Comparison of ENCODE assay signal across 8 mouse cellular contexts in genomic region chr5:137533117-137533827, GRCm38 (mm10). TPM values are rescaled to one million over a fixed set of nuclear protein-coding genes. Genes with fewer than 3 reads are reported as not detected.
DNase-seq lines count a peak whose midpoint lies in the region; ATAC-seq and TF ChIP-seq lines count a peak whose summit lies in the region.

Epo (minus strand) TSS chr5:137533242.
Gnb2 (minus strand) TSS chr5:137533510.

- H3K4me2 ChIP-seq in embryonic facial prominence, embryonic 15.5 days (replicated peaks), result peak within 1 kb of the TSS; percentile 83
- H3K4me2 ChIP-seq in limb, embryonic 14.5 days (replicated peaks; ENCODE audit: low read depth, low read length, severe bottlenecking), result peak within 1 kb of the TSS; percentile 93
- H3K4me2 ChIP-seq in midbrain, postnatal 0 days (ENCODE audit: low read depth, low read length, poor library complexity, severe bottlenecking), result peak within 1 kb of the TSS; percentile 91

- peak; percentile 99 for DNase-seq in 416B (ENCODE audit: low read depth)
- DNase-seq in heart, adult 8-10 months (ENCODE audit: low spot score), result peak; percentile 99
- DNase-seq in kidney, adult 9 months, result peak; percentile 99
- DNase-seq in limb, embryonic 14.5 days (ENCODE audit: low spot score), result peak; percentile 98
- DNase-seq in midbrain, postnatal 0 days (ENCODE audit: low spot score), result peak; percentile 99
- peak; percentile 96 to 97 for DNase-seq in spleen, postnatal 14 days (ENCODE audit: low spot score in 2 of 2)

- peak within 1 kb of the TSS; percentile 82 for H3K9ac ChIP-seq in embryonic facial prominence, embryonic 15.5 days
- H3K9ac ChIP-seq in limb, embryonic 14.5 days (ENCODE audit: low read depth, low read length, severe bottlenecking), result peak within 1 kb of the TSS; percentile 84
- peak within 1 kb of the TSS; percentile 95 for H3K9ac ChIP-seq in midbrain, postnatal 0 days (replicated peaks; ENCODE audit: low read length, poor library complexity, severe bottlenecking)

- ATAC-seq in embryonic facial prominence, embryonic 15.5 days (ENCODE audit: insufficient number of reproducible peaks, low FRiP score, low TSS enrichment, low read depth), result peak; percentile 79
- peak; percentile 82 for ATAC-seq in limb, embryonic 14.5 days (ENCODE audit: low FRiP score, low read depth)
- peak; percentile 76 for ATAC-seq in midbrain, postnatal 0 days (ENCODE audit: low FRiP score)

- H3K9me3 ChIP-seq in embryonic facial prominence, embryonic 15.5 days (replicated peaks), result no peaks in the 10 kb centered on the region
- no peaks in the 10 kb centered on the region for H3K9me3 ChIP-seq in limb, embryonic 14.5 days (ENCODE audit: control insufficient read depth, low read length)
- H3K9me3 ChIP-seq in midbrain, postnatal 0 days (ENCODE audit: low read length), result no peaks in the 10 kb centered on the region

- peaks cover 19% of the 10 kb centered on the region for H3K36me3 ChIP-seq in embryonic facial prominence, embryonic 15.5 days
- peaks cover 20% of the 10 kb centered on the region for H3K36me3 ChIP-seq in limb, embryonic 14.5 days (ENCODE audit: control insufficient read depth, insufficient read depth, low read length)
- H3K36me3 ChIP-seq in midbrain, postnatal 0 days (ENCODE audit: insufficient read depth, low read length), result peaks cover 15% of the 10 kb centered on the region

- under 1% methylated on average over 40 of the region's 40 CpGs for WGBS in bone marrow, adult 2 months
- WGBS in embryonic facial prominence, embryonic 15.5 days, result under 1% methylated on average over 40 of the region's 40 CpGs
- WGBS in limb, embryonic 14.5 days, result under 1% methylated on average over 33 of the region's 40 CpGs
- WGBS in midbrain, postnatal 0 days, result under 1% methylated on average over 40 of the region's 40 CpGs

- peak; percentile 96 for TF ChIP-seq POLR2A in bone marrow, adult 2 months (IDR thresholded peaks at IDR 0.05; ENCODE audit: borderline replicate concordance, control insufficient read depth, low read depth, low read length)
- 0 out of 2 replicates have a peak, but pooled peaks have one; percentile 40 for TF ChIP-seq POLR2A in limb, embryonic 14.5 days (IDR thresholded peaks at IDR 0.05; ENCODE audit: borderline replicate concordance, extremely low read depth, insufficient read depth, insufficient read length)

- TF ChIP-seq CTCF in bone marrow, adult 2 months (IDR thresholded peaks at IDR 0.05; ENCODE audit: control insufficient read depth, insufficient read depth, low read length), result no peak
- no peak for TF ChIP-seq CTCF in midbrain, postnatal 0 days (IDR thresholded peaks at IDR 0.05)

- no peaks in the 10 kb centered on the region for H3K27me3 ChIP-seq in embryonic facial prominence, embryonic 15.5 days
- no peaks in the 10 kb centered on the region for H3K27me3 ChIP-seq in limb, embryonic 14.5 days (ENCODE audit: control insufficient read depth, insufficient read depth, low read length)
- H3K27me3 ChIP-seq in midbrain, postnatal 0 days (ENCODE audit: insufficient read depth, low read length), result no peaks in the 10 kb centered on the region

- no peaks in the 10 kb centered on the region; the same call in 1 of the 2 replicates for H3K4me1 ChIP-seq in bone marrow, adult 2 months (ENCODE audit: control insufficient read depth, insufficient read depth, low read length)
- peaks cover 25% of the 10 kb centered on the region for H3K4me1 ChIP-seq in embryonic facial prominence, embryonic 15.5 days
- peaks cover 7% of the 10 kb centered on the region; the same call in 1 of the 2 replicates for H3K4me1 ChIP-seq in limb, embryonic 14.5 days (ENCODE audit: control insufficient read depth, insufficient read depth, low read length)
- H3K4me1 ChIP-seq in midbrain, postnatal 0 days (ENCODE audit: insufficient read depth, low read length), result no peaks in the 10 kb centered on the region; the same call in 1 of the 2 replicates

- H3K27ac ChIP-seq in bone marrow, adult 2 months (ENCODE audit: control insufficient read depth, insufficient read depth, low read depth, low read length, poor library complexity), result peak within 1 kb of the TSS; percentile 98
- peak within 1 kb of the TSS; percentile 94 for H3K27ac ChIP-seq in embryonic facial prominence, embryonic 15.5 days (replicated peaks)
- H3K27ac ChIP-seq in limb, embryonic 14.5 days (replicated peaks; ENCODE audit: low read depth, low read length), result peak within 1 kb of the TSS; percentile 89
- H3K27ac ChIP-seq in midbrain, postnatal 0 days (ENCODE audit: low read depth, low read length), result peak within 1 kb of the TSS; percentile 98

- peak within 1 kb of the TSS; percentile 75 for H3K4me3 ChIP-seq in bone marrow, adult 2 months (replicated peaks; ENCODE audit: control insufficient read depth, low read depth, low read length)
- peak within 1 kb of the TSS; percentile 75 for H3K4me3 ChIP-seq in embryonic facial prominence, embryonic 15.5 days (replicated peaks)
- peak within 1 kb of the TSS; percentile 83 for H3K4me3 ChIP-seq in limb, embryonic 14.5 days (replicated peaks; ENCODE audit: low read length)
- peak within 1 kb of the TSS; percentile 83 for H3K4me3 ChIP-seq in midbrain, postnatal 0 days (ENCODE audit: low read depth, low read length)

RNA-seq across cellular contexts. Expression of gene Epo, which starts in this region (rescaled TPM):
- not detected in 2 replicates for polyA plus RNA-seq in bone marrow, adult 2 months (2011; ENCODE audit: insufficient read depth, insufficient read length, low replicate concordance, missing spikeins)
- polyA plus RNA-seq in embryonic facial prominence, embryonic 15.5 days (2015; fragmentation: Nextera tagmentation; extraction: Ambion mirVana), result not detected in 2 replicates
- not detected for total RNA-seq in heart, adult 8-10 months (2022)
- 0.12 and 0.19 TPM in 2 replicates for polyA plus RNA-seq in limb, embryonic 14.5 days (2012; rRNA removed)
- 0.83 TPM in 1 of 2 replicates, not detected in the other for polyA plus RNA-seq in limb, embryonic 14.5 days (2014; fragmentation: Nextera tagmentation; extraction: Ambion mirVana)
- total RNA-seq in midbrain, postnatal 0 days (2014; rRNA removed), result not detected in 2 replicates
- polyA plus RNA-seq in midbrain, postnatal 0 days (2015; fragmentation: Nextera tagmentation; extraction: Ambion mirVana), result not detected in 2 replicates

RNA-seq across cellular contexts. Expression of gene Gnb2, which starts in this region (rescaled TPM):
- 294 and 476 TPM in 2 replicates for polyA plus RNA-seq in bone marrow, adult 2 months (2011; ENCODE audit: insufficient read depth, insufficient read length, low replicate concordance, missing spikeins)
- 442 and 451 TPM in 2 replicates for polyA plus RNA-seq in embryonic facial prominence, embryonic 15.5 days (2015; fragmentation: Nextera tagmentation; extraction: Ambion mirVana)
- total RNA-seq in heart, adult 8-10 months (2022), result 100 to 1,000 TPM; 243 to 256 (median 246) TPM
- polyA plus RNA-seq in limb, embryonic 14.5 days (2012; rRNA removed), result 770 and 1,100 TPM in 2 replicates
- 460 and 474 TPM in 2 replicates for polyA plus RNA-seq in limb, embryonic 14.5 days (2014; fragmentation: Nextera tagmentation; extraction: Ambion mirVana)
- 1,154 and 1,456 TPM in 2 replicates for total RNA-seq in midbrain, postnatal 0 days (2014; rRNA removed)
- polyA plus RNA-seq in midbrain, postnatal 0 days (2015; fragmentation: Nextera tagmentation; extraction: Ambion mirVana), result 590 and 632 TPM in 2 replicates

Comparison
In these comparisons a context has a peak if more than half of its experiments do, and no peak if none do; other contexts are left out.
1. Peak in every context shown above with its lines: DNase-seq, ATAC-seq, H3K4me3 ChIP-seq and H3K27ac ChIP-seq.